Mouse (Mus musculus): ENCODE measurements around the gene Olfr685. TPM values are rescaled to one million over a fixed set of nuclear protein-coding genes. Genes with fewer than 3 reads are reported as not detected.

The Olfr685 gene
- not detected for polyA plus RNA-seq (2017; shearing (Covaris generic))

GRCm38 (mm10) chr7:105185912-105186311, at the start of gene Olfr685:
TSS of gene Olfr685 (minus strand) at chr7:105186012.

GRCm38 (mm10) chr7:105207385-105207784, 21.6 kb upstream of the Olfr685 start, which contains the start of gene Olfr686:
TSS of gene Olfr686 (minus strand) at chr7:105207485.

GRCm38 (mm10) chr7:105163553-105163952, 22.3 kb downstream of the Olfr685 start, which contains the start of gene Olfr684:
TSS of gene Olfr684 (minus strand) at chr7:105163653.

GRCm38 (mm10) chr7:105146912-105147311, 38.9 kb downstream of the Olfr685 start, which contains the start of gene Olfr683:
TSS of gene Olfr683 (minus strand) at chr7:105147012.

Other genes starting within 250 kb of the Olfr685 start
- gene Olfr670, start 223.4 kb downstream of the Olfr685 start, polyA plus RNA-seq (2017; shearing (Covaris generic)) = 0.12 TPM
- 0.26 TPM for gene Olfr671, start 206.9 kb downstream of the Olfr685 start, polyA plus RNA-seq (2017; shearing (Covaris generic))
- not detected for gene Olfr672, start 184.0 kb downstream of the Olfr685 start, polyA plus RNA-seq (2017; shearing (Covaris generic))
- not detected for gene Olfr675, start 157.6 kb downstream of the Olfr685 start, polyA plus RNA-seq (2017; shearing (Covaris generic))
- gene Olfr676, start 153.3 kb downstream of the Olfr685 start, polyA plus RNA-seq (2017; shearing (Covaris generic)) = not detected
- not detected for gene Olfr677, start 134.6 kb downstream of the Olfr685 start, polyA plus RNA-seq (2017; shearing (Covaris generic))
- not detected for gene Olfr678, start 121.5 kb downstream of the Olfr685 start, polyA plus RNA-seq (2017; shearing (Covaris generic))
- gene Olfr679, start 104.8 kb downstream of the Olfr685 start, polyA plus RNA-seq (2017; shearing (Covaris generic)) = not detected
- gene Olfr680-ps1, start 93.2 kb downstream of the Olfr685 start, polyA plus RNA-seq (2017; shearing (Covaris generic)) = not detected
- not detected for gene Olfr681, start 69.2 kb downstream of the Olfr685 start, polyA plus RNA-seq (2017; shearing (Covaris generic))
- not detected for gene Olfr683, start 39.0 kb downstream of the Olfr685 start, polyA plus RNA-seq (2017; shearing (Covaris generic))
- not detected for gene Olfr684, start 22.4 kb downstream of the Olfr685 start, polyA plus RNA-seq (2017; shearing (Covaris generic))
- not detected for gene Olfr686, start 21.5 kb upstream of the Olfr685 start, polyA plus RNA-seq (2017; shearing (Covaris generic))
- not detected for gene Olfr688, start 102.1 kb upstream of the Olfr685 start, polyA plus RNA-seq (2017; shearing (Covaris generic))
- gene Olfr689, start 125.2 kb upstream of the Olfr685 start, polyA plus RNA-seq (2017; shearing (Covaris generic)) = 0.10 TPM
- not detected for gene Olfr690, start 148.1 kb upstream of the Olfr685 start, polyA plus RNA-seq (2017; shearing (Covaris generic))
- not detected for gene Olfr691, start 156.3 kb upstream of the Olfr685 start, polyA plus RNA-seq (2017; shearing (Covaris generic))
- gene Olfr692, start 182.2 kb upstream of the Olfr685 start, polyA plus RNA-seq (2017; shearing (Covaris generic)) = not detected
- not detected for gene Gm5901, start 189.0 kb upstream of the Olfr685 start, polyA plus RNA-seq (2017; shearing (Covaris generic))
- 46.2 TPM for gene Fam160a2, start 214.0 kb upstream of the Olfr685 start, polyA plus RNA-seq (2017; shearing (Covaris generic))
- not detected for gene Cnga4, start 218.6 kb upstream of the Olfr685 start, polyA plus RNA-seq (2017; shearing (Covaris generic))
- gene Cckbr, start 239.7 kb upstream of the Olfr685 start, polyA plus RNA-seq (2017; shearing (Covaris generic)) = not detected